Mouse (Mus musculus): Measurements from ENCODE around the gene Fam76a. TPM values are rescaled to one million over a fixed set of nuclear protein-coding genes. Genes with fewer than 3 reads are reported as not detected.

The Fam76a gene
- polyA plus RNA-seq, 1 experiment from 2014 or later: 32.1 TPM

GRCm38 (mm10) chr4:132958741-132959678 is 36.7 kb upstream of the Fam76a start:
- Histone ChIP-seq H3K9me3 (no peaks in the 10 kb centered on the region), H3K27ac (replicated peaks) (peak overlapping the region; percentile 78), H3K27me3 (no peaks in the 10 kb centered on the region), H3K36me3 (no peaks in the 10 kb centered on the region), H3K4me3 (no peak overlapping the region), H3K4me1 (peaks cover 34% of the 10 kb centered on the region), H3K9ac (replicated peaks) (0 out of 2 replicates have a peak overlapping the region, but pooled peaks have one; percentile 3), H3K4me2 (replicated peaks) (peak overlapping the region; percentile 10; the same call in 1 of the 2 replicates)
- peak; percentile 69 for ATAC-seq (ENCODE audit: low FRiP score, low read depth)
- WGBS: 8% methylated on average over 10 of the region's 10 CpGs

GRCm38 (mm10) chr4:132955395-132955791 is 33.0 kb upstream of the Fam76a start:
- Histone ChIP-seq H3K4me2 (replicated peaks) (no peak overlapping the region), H3K36me3 (no peaks in the 10 kb centered on the region), H3K27ac (replicated peaks) (peak overlapping the region; percentile 36; the same call in 1 of the 2 replicates), H3K4me3 (no peak overlapping the region), H3K4me1 (peaks cover 27% of the 10 kb centered on the region), H3K9me3 (no peaks in the 10 kb centered on the region), H3K27me3 (no peaks in the 10 kb centered on the region; the same call in 1 of the 2 replicates), H3K9ac (replicated peaks) (no peak overlapping the region)
- 23% methylated on average over 2 of the region's 2 CpGs for WGBS
- ATAC-seq (ENCODE audit: low FRiP score, low read depth): no peak

- Histone ChIP-seq H3K36me3 (no peaks in the 10 kb centered on the region), H3K4me3 (no peak overlapping the region), H3K9ac (replicated peaks) (no peak overlapping the region), H3K4me1 (peaks cover 27% of the 10 kb centered on the region), H3K27me3 (no peaks in the 10 kb centered on the region; the same call in 1 of the 2 replicates), H3K27ac (replicated peaks) (peak overlapping the region; percentile 36; the same call in 1 of the 2 replicates), H3K9me3 (no peaks in the 10 kb centered on the region), H3K4me2 (replicated peaks) (no peak overlapping the region)
- 56% methylated on average over 7 of the region's 7 CpGs for WGBS
- no peak for ATAC-seq (ENCODE audit: low FRiP score, low read depth)
These were observed 32.4 kb upstream of the Fam76a start for GRCm38 (mm10) chr4:132954530-132955394.

- H3K27ac ChIP-seq (replicated peaks): no peak overlapping the region
- no peak overlapping the region for H3K4me2 ChIP-seq (replicated peaks)
- no peak overlapping the region for H3K4me3 ChIP-seq
- H3K27me3 ChIP-seq: peaks cover 14% of the 10 kb centered on the region
- H3K9ac ChIP-seq (replicated peaks): no peak overlapping the region
- no peaks in the 10 kb centered on the region for H3K9me3 ChIP-seq
- no peak for ATAC-seq (ENCODE audit: low FRiP score, low read depth)
- 45% methylated on average over 2 of the region's 2 CpGs for WGBS
- no peaks in the 10 kb centered on the region for H3K36me3 ChIP-seq
- H3K4me1 ChIP-seq: peaks cover 21% of the 10 kb centered on the region
These were observed 28.6 kb upstream of the Fam76a start for GRCm38 (mm10) chr4:132950999-132951398.

GRCm38 (mm10) chr4:132949882-132950532 is 27.6 kb upstream of the Fam76a start:
- peaks cover 23% of the 10 kb centered on the region for H3K4me1 ChIP-seq
- peaks cover 14% of the 10 kb centered on the region for H3K27me3 ChIP-seq
- no peak overlapping the region for H3K9ac ChIP-seq (replicated peaks)
- H3K36me3 ChIP-seq: no peaks in the 10 kb centered on the region
- whole genome bisulfite sequencing: 15% methylated on average over 24 of the region's 24 CpGs
- H3K9me3 ChIP-seq: no peaks in the 10 kb centered on the region
- ATAC-seq (ENCODE audit: low FRiP score, low read depth): no peak
- no peak overlapping the region for H3K27ac ChIP-seq (replicated peaks)
- H3K4me2 ChIP-seq (replicated peaks): peak overlapping the region; percentile 39
- peak overlapping the region; percentile 10 for H3K4me3 ChIP-seq

- Histone ChIP-seq H3K36me3 (no peaks in the 10 kb centered on the region), H3K4me2 (replicated peaks) (peak overlapping the region; percentile 47), H3K9ac (replicated peaks) (peak overlapping the region; percentile 46), H3K4me3 (peak overlapping the region; percentile 17), H3K27me3 (peaks cover 17% of the 10 kb centered on the region), H3K4me1 (peaks cover 20% of the 10 kb centered on the region), H3K9me3 (no peaks in the 10 kb centered on the region), H3K27ac (replicated peaks) (peak overlapping the region; percentile 72)
- ATAC-seq (ENCODE audit: low FRiP score, low read depth): peak; percentile 20; the same call in 1 of the 2 replicates
- 11% methylated on average over 25 of the region's 27 CpGs for WGBS
These were observed 24.0 kb upstream of the Fam76a start for GRCm38 (mm10) chr4:132946047-132947001.

- H3K9ac ChIP-seq (replicated peaks): peak overlapping the region; percentile 46
- H3K4me2 ChIP-seq (replicated peaks): peak overlapping the region; percentile 47
- H3K4me3 ChIP-seq: peak overlapping the region; percentile 17
- peak; percentile 73 for ATAC-seq (ENCODE audit: low FRiP score, low read depth)
- 8% methylated on average over 15 of the region's 15 CpGs for WGBS
- peak overlapping the region; percentile 72 for H3K27ac ChIP-seq (replicated peaks)
- peaks cover 25% of the 10 kb centered on the region for H3K27me3 ChIP-seq
- peaks cover 20% of the 10 kb centered on the region for H3K4me1 ChIP-seq
- H3K9me3 ChIP-seq: no peaks in the 10 kb centered on the region
- no peaks in the 10 kb centered on the region for H3K36me3 ChIP-seq
These were observed 23.1 kb upstream of the Fam76a start for GRCm38 (mm10) chr4:132945261-132946046.

GRCm38 (mm10) chr4:132944776-132945175 is 22.4 kb upstream of the Fam76a start:
- Histone ChIP-seq H3K9me3 (no peaks in the 10 kb centered on the region), H3K4me3 (no peak overlapping the region), H3K27me3 (peaks cover 32% of the 10 kb centered on the region), H3K4me2 (replicated peaks) (no peak overlapping the region), H3K27ac (replicated peaks) (no peak overlapping the region), H3K4me1 (peaks cover 14% of the 10 kb centered on the region), H3K36me3 (no peaks in the 10 kb centered on the region), H3K9ac (replicated peaks) (no peak overlapping the region)
- 82% methylated on average over 4 of the region's 4 CpGs for WGBS
- ATAC-seq (ENCODE audit: low FRiP score, low read depth): no peak

- ATAC-seq (ENCODE audit: low FRiP score, low read depth): no peak
- WGBS: 79% methylated on average over 12 of the region's 12 CpGs
- H3K4me3 ChIP-seq: no peak overlapping the region
These were observed 21.7 kb upstream of the Fam76a start for GRCm38 (mm10) chr4:132944106-132944505.

GRCm38 (mm10) chr4:132943088-132943487 is 20.7 kb upstream of the Fam76a start:
- peaks cover 14% of the 10 kb centered on the region for H3K4me1 ChIP-seq
- ATAC-seq (ENCODE audit: low FRiP score, low read depth): no peak
- H3K4me2 ChIP-seq (replicated peaks): no peak overlapping the region
- no peaks in the 10 kb centered on the region for H3K36me3 ChIP-seq
- H3K9me3 ChIP-seq: no peaks in the 10 kb centered on the region
- peaks cover 34% of the 10 kb centered on the region for H3K27me3 ChIP-seq
- WGBS: 65% methylated on average over 8 of the region's 8 CpGs
- H3K4me3 ChIP-seq: no peak overlapping the region
- no peak overlapping the region for H3K27ac ChIP-seq (replicated peaks)
- no peak overlapping the region for H3K9ac ChIP-seq (replicated peaks)

More at GRCm38 (mm10) chr4:132944106-132944505, 21.7 kb upstream of the Fam76a start:
- no peak overlapping the region for H3K4me2 ChIP-seq (replicated peaks)
- peaks cover 14% of the 10 kb centered on the region for H3K4me1 ChIP-seq
- no peaks in the 10 kb centered on the region for H3K36me3 ChIP-seq
- H3K9me3 ChIP-seq: no peaks in the 10 kb centered on the region
- H3K9ac ChIP-seq (replicated peaks): no peak overlapping the region
- peaks cover 34% of the 10 kb centered on the region for H3K27me3 ChIP-seq
- H3K27ac ChIP-seq (replicated peaks): no peak overlapping the region
